Mouse (Mus musculus) CH12.LX (cell line): Measurements from ENCODE around the gene Tuba8. TPM values are rescaled to one million over a fixed set of nuclear protein-coding genes. Genes with fewer than 3 reads are reported as not detected.

ENCODE experiments used
- DNase-seq: peaks from one replicate; pipeline ENCODE4 v3.0.0-alpha.2; 2013; ENCODE audit errors: extremely low read depth
- H3K27ac ChIP-seq: 2 replicates; pipeline ENCODE4 v1.5.1; 2012; ENCODE audit warnings: low read depth, mild to moderate bottlenecking, control low read depth, moderate library complexity; ENCODE audit not compliant: insufficient read depth
- H3K27me3 ChIP-seq: replicated peaks from 2 replicates; pipeline ENCODE3; 2012; ENCODE audit warnings: inconsistent platforms
- H3K36me3 ChIP-seq, 2 experiments: replicated peaks in 1 of 2; 2 replicates each; pipeline versions ENCODE3 to v1.6.1; 2012; ENCODE audit warnings: inconsistent platforms in 1 of 2, low read length in 1 of 2, mild to moderate bottlenecking in 1 of 2, mixed read lengths in 1 of 2, moderate library complexity in 1 of 2; ENCODE audit not compliant: control insufficient read depth in 1 of 2, insufficient read depth in 1 of 2
- H3K4me1 ChIP-seq, 2 experiments: 2 replicates each; pipeline ENCODE4 v1.6.1; 2012; ENCODE audit warnings: inconsistent platforms in 1 of 2, moderate library complexity in 1 of 2; ENCODE audit not compliant: insufficient read depth in 2 of 2, control insufficient read depth in 1 of 2
- H3K4me2 ChIP-seq: 2 replicates; pipeline ENCODE4 v1.6.1; 2012; ENCODE audit warnings: low read depth, mild to moderate bottlenecking, control low read depth; ENCODE audit not compliant: poor library complexity, insufficient read depth, severe bottlenecking
- H3K4me3 ChIP-seq, 3 experiments: fragments of 150-350 bp in 1 of 3; sonication (generic) in 1 of 3; replicated peaks in 1 of 3; 2 replicates each; pipeline versions ENCODE3 to v1.5.1; 2011 to 2012; ENCODE audit warnings: low read depth in 2 of 3, low read length in 2 of 3, mild to moderate bottlenecking in 2 of 3, moderate library complexity in 2 of 3, control low read depth in 1 of 3, improper control_type of control experiment in 1 of 3, inconsistent platforms in 1 of 3, mixed read lengths in 1 of 3; ENCODE audit not compliant: poor library complexity in 1 of 3
- H3K79me2 ChIP-seq: replicated peaks from 2 replicates; pipeline ENCODE4 v1.6.1; 2012; ENCODE audit warnings: mild to moderate bottlenecking, moderate library complexity; ENCODE audit not compliant: control insufficient read depth, poor library complexity, insufficient read depth, severe bottlenecking; ENCODE audit errors: extremely low read depth
- H3K9ac ChIP-seq: 2 replicates; pipeline ENCODE4 v1.6.1; 2012; ENCODE audit warnings: low read depth, mild to moderate bottlenecking, control low read depth, moderate library complexity; ENCODE audit not compliant: insufficient read depth
- H3K9me3 ChIP-seq: replicated peaks from 2 replicates; pipeline ENCODE3; 2012; ENCODE audit warnings: low read length, inconsistent platforms, mixed read lengths
- BHLHE40 ChIP-seq: IDR thresholded peaks from 2 replicates; pipeline ENCODE4 v1.6.1; 2011; ENCODE audit warnings: mild to moderate bottlenecking, low read depth, low read length, improper control_type of control experiment
- CHD1 ChIP-seq: IDR thresholded peaks from 2 replicates; pipeline ENCODE4 v1.6.1; 2012; ENCODE audit warnings: low read depth, low read length, improper control_type of control experiment, inconsistent platforms
- E2F4 ChIP-seq: IDR thresholded peaks from 2 replicates; pipeline ENCODE4 v1.6.1; 2011; ENCODE audit warnings: low read depth, low read length, improper control_type of control experiment; ENCODE audit not compliant: insufficient replicate concordance
- EP300 ChIP-seq: IDR thresholded peaks from 2 replicates; pipeline ENCODE4 v1.6.1; 2011; ENCODE audit warnings: low read length, improper control_type of control experiment
- ETS1 ChIP-seq: conservative IDR thresholded peaks from 2 replicates; pipeline ENCODE4 v1.6.1; 2012; ENCODE audit warnings: low read depth, mild to moderate bottlenecking, inconsistent platforms, low read length, improper control_type of control experiment, moderate library complexity
- GABPA ChIP-seq: IDR thresholded peaks from 2 replicates; pipeline ENCODE4 v1.6.1; 2012; ENCODE audit warnings: low read depth, low read length, improper control_type of control experiment, inconsistent platforms; ENCODE audit not compliant: insufficient replicate concordance
- HCFC1 ChIP-seq: IDR thresholded peaks from 2 replicates; pipeline ENCODE4 v1.6.1; 2012; ENCODE audit warnings: low read depth, mild to moderate bottlenecking, inconsistent platforms, low read length, improper control_type of control experiment
- IRF4 ChIP-seq: IDR thresholded peaks from 2 replicates; pipeline ENCODE4 v1.6.1; 2014; ENCODE audit warnings: low read depth, mild to moderate bottlenecking, inconsistent platforms, low read length, improper control_type of control experiment
- JUN ChIP-seq: IDR thresholded peaks from 2 replicates; pipeline ENCODE4 v1.6.1; 2011; ENCODE audit warnings: low read depth, mild to moderate bottlenecking, low read length, improper control_type of control experiment, moderate library complexity; ENCODE audit not compliant: insufficient read depth
- MAFK ChIP-seq: IDR thresholded peaks from 2 replicates; pipeline ENCODE4 v1.6.1; 2011; ENCODE audit warnings: low read length, improper control_type of control experiment; ENCODE audit not compliant: insufficient replicate concordance
- MAX ChIP-seq: IDR thresholded peaks from 2 replicates; pipeline ENCODE4 v1.6.1; 2011; ENCODE audit warnings: low read length, improper control_type of control experiment
- MAZ ChIP-seq: IDR thresholded peaks from 2 replicates; pipeline ENCODE4 v1.6.1; 2012; ENCODE audit warnings: low read depth, mild to moderate bottlenecking, inconsistent platforms, low read length, improper control_type of control experiment, moderate library complexity
- MXI1 ChIP-seq: IDR thresholded peaks from 2 replicates; pipeline ENCODE4 v1.6.1; 2011; ENCODE audit warnings: mild to moderate bottlenecking, low read depth, low read length, improper control_type of control experiment
- PAX5 ChIP-seq: IDR thresholded peaks from 2 replicates; pipeline ENCODE4 v1.6.1; 2012; ENCODE audit warnings: low read length, inconsistent platforms, mixed read lengths
- RAD21 ChIP-seq: IDR thresholded peaks from 2 replicates; pipeline ENCODE4 v1.6.1; 2011; ENCODE audit warnings: low read depth, mild to moderate bottlenecking, low read length, improper control_type of control experiment, moderate library complexity
- TBP ChIP-seq: conservative IDR thresholded peaks from 2 replicates; pipeline ENCODE4 v1.6.1; 2011; ENCODE audit warnings: low read depth, low read length, improper control_type of control experiment
- TCF12 ChIP-seq: IDR thresholded peaks from 2 replicates; pipeline ENCODE4 v1.6.1; 2014; ENCODE audit warnings: low read depth, mild to moderate bottlenecking, inconsistent platforms, low read length, improper control_type of control experiment
- UBTF ChIP-seq: IDR thresholded peaks from 2 replicates; pipeline ENCODE4 v1.6.1; 2012; ENCODE audit warnings: low read depth, mild to moderate bottlenecking, inconsistent platforms, low read length, improper control_type of control experiment, moderate library complexity
- ZC3H11A ChIP-seq: IDR thresholded peaks from 2 replicates; pipeline ENCODE4 v1.6.1; 2012; ENCODE audit warnings: low read depth, mild to moderate bottlenecking, inconsistent platforms, low read length, improper control_type of control experiment
- ZMIZ1 ChIP-seq: IDR thresholded peaks from 2 replicates; pipeline ENCODE4 v1.6.1; 2012; ENCODE audit warnings: low read depth, mild to moderate bottlenecking, inconsistent platforms, low read length, improper control_type of control experiment
- ZNF384 ChIP-seq: IDR thresholded peaks from 2 replicates; pipeline ENCODE4 v1.6.1; 2012; ENCODE audit warnings: low read depth, low read length, improper control_type of control experiment, inconsistent platforms
- dilution Hi-C: fragments of 300-500 bp; cut with MboI; formaldehyde crosslinking; loops from 2 replicates; pipeline ENCODE4 v1.14.3; 2020; ENCODE audit warnings: low sequenced_read_pairs; ENCODE audit not compliant: extremely low pct_unique_long_range_greater_than_20kb, extremely low pct_ligation_motif_present
- in situ Hi-C: fragments of 300-500 bp; cut with MboI; formaldehyde crosslinking; loops from 3 replicates; pipeline ENCODE4 v1.14.3; 2019; ENCODE audit warnings: low sequenced_read_pairs, low pct_ligation_motif_present, low pct_unique_long_range_greater_than_20kb, mixed read lengths
- polyA plus RNA-seq: library from polyadenylated mRNA; unstranded; fragments of >175 nt; gene quantifications from 2 replicates; pipeline ENCODE4 v1.2.1, GENCODE M21; 2012; ENCODE audit warnings: low read depth; ENCODE audit not compliant: insufficient read length
- total RNA-seq, 2 experiments: library from RNA; depleted of rRNA; stranded (reverse); fragments of 300-350 nt in 1 of 2; fragments of >200 nt in 1 of 2; gene quantifications; 2 replicates each; pipeline ENCODE4 v1.2.3; 2012 to 2014

Gene Tuba8
- total and polyA plus RNA-seq, 3 experiments = not detected

DNA sequence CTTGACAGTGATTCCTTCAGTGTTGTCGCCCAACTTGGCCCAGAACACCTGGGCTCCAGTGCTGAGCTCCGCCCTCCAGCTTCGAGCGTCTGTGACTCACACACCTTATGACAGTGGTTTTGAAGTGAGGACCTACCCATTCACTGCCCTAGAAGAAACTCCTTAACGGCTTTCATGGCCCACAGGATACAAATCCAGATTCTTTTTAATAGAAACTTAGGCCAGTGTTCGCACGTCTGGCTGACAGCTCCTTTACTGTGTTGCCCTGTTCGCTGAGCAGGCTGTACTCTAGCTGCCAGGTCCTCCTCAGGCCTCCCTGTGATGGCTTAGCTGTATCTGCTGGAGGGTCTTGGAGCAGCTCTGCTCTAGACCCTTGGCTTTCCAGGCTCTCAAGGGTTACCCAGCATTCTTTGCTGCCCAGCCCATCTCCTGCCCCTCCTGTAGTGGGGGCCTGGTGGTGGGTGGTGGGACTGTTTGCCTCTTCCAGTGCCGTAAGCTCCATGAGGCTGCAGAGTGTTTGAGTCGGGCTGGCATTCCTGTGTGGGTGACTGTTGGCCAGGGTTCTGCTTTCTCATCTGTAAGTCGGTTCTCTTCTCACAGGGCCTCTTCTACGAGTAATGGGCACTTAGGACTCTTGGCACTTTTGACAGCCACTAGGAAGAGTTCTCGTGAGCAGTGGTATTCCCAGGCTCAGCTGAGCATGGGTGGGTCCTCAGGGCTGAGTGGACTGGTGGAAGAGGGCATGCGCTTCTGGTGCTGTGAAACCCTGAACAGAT is 15.4 kb upstream of the Tuba8 start:
- TF ChIP-seq TBP (no peak), MAX (no peak), E2F4 (no peak), PAX5 (no peak), ZMIZ1 (no peak), CHD1 (0 out of 2 replicates have a peak, but pooled peaks have one; percentile 53), JUN (no peak), ZNF384 (no peak), GABPA (no peak), EP300 (0 out of 2 replicates have a peak, but pooled peaks have one; percentile 25), BHLHE40 (no peak), IRF4 (no peak), HCFC1 (no peak), MAZ (no peak), MAFK (no peak), RAD21 (no peak), ZC3H11A (no peak), MXI1 (0 out of 2 replicates have a peak, but pooled peaks have one; percentile 1), UBTF (no peak), TCF12 (no peak), ETS1 (0 out of 2 replicates have a peak, but pooled peaks have one; percentile 20)
- peaks cover 2 to 12% of the 10 kb centered on the region in 2 experiments for H3K36me3 ChIP-seq
- dilution Hi-C loops = no loop called here
- H3K27me3 ChIP-seq = no peaks in the 10 kb centered on the region
- peaks cover 34 to 59% of the 10 kb centered on the region in 2 experiments for H3K4me1 ChIP-seq
- in situ Hi-C loops = no loop called here
- peak overlapping the region; percentile 47 for H3K4me2 ChIP-seq
- DNase-seq = peak; percentile 61
- H3K79me2 ChIP-seq = no peaks in the 10 kb centered on the region
- peak overlapping the region; percentile 63 for H3K27ac ChIP-seq
- no peak overlapping the region for H3K9ac ChIP-seq
- H3K9me3 ChIP-seq = no peaks in the 10 kb centered on the region
- H3K4me3 ChIP-seq = no peak overlapping the region
